Mouse (Mus musculus): ENCODE results near the gene Acadsb. TPM values are rescaled to one million over a fixed set of nuclear protein-coding genes. Genes with fewer than 3 reads are reported as not detected.

Gene Acadsb
- polyA plus RNA-seq, 1 experiment from 2014 or later = 91.3 TPM

Other genes starting within 250 kb of the Acadsb start
- 0.03 TPM in 1 of 2 replicates, not detected in the other for gene 5430419D17Rik, start 236.2 kb upstream of the Acadsb start, polyA plus RNA-seq (2014; fragmentation: Nextera tagmentation; extraction: Ambion mirVana)
- not detected in 2 replicates for gene Cuzd1, start 88.3 kb upstream of the Acadsb start, polyA plus RNA-seq (2014; fragmentation: Nextera tagmentation; extraction: Ambion mirVana)
- gene Fam24b, start 81.1 kb upstream of the Acadsb start, polyA plus RNA-seq (2014; fragmentation: Nextera tagmentation; extraction: Ambion mirVana) = not detected in 2 replicates
- gene Fam24a, start 76.7 kb upstream of the Acadsb start, polyA plus RNA-seq (2014; fragmentation: Nextera tagmentation; extraction: Ambion mirVana) = not detected in 2 replicates
- 30.0 and 30.6 TPM in 2 replicates for gene 2310057M21Rik, start 47.8 kb upstream of the Acadsb start, polyA plus RNA-seq (2014; fragmentation: Nextera tagmentation; extraction: Ambion mirVana)
- 42.5 and 50.1 TPM in 2 replicates for gene Pstk, start 39.5 kb upstream of the Acadsb start, polyA plus RNA-seq (2014; fragmentation: Nextera tagmentation; extraction: Ambion mirVana)
- gene Ikzf5, start 80 bp upstream of the Acadsb start, polyA plus RNA-seq (2014; fragmentation: Nextera tagmentation; extraction: Ambion mirVana) = 15.7 and 18.0 TPM in 2 replicates
- 1.5 and 1.8 TPM in 2 replicates for gene Hmx3, start 132.3 kb downstream of the Acadsb start, polyA plus RNA-seq (2014; fragmentation: Nextera tagmentation; extraction: Ambion mirVana)
- 1.3 and 1.9 TPM in 2 replicates for gene Hmx2, start 138.2 kb downstream of the Acadsb start, polyA plus RNA-seq (2014; fragmentation: Nextera tagmentation; extraction: Ambion mirVana)
- gene Bub3, start 149.6 kb downstream of the Acadsb start, polyA plus RNA-seq (2014; fragmentation: Nextera tagmentation; extraction: Ambion mirVana) = 157 and 158 TPM in 2 replicates

All from hindbrain, embryonic 14.5 days (tissue).